Mouse (Mus musculus) subcutaneous adipose tissue, adult 2 months (tissue): ENCODE measurements around the gene Ccr6. TPM values are rescaled to one million over a fixed set of nuclear protein-coding genes. Genes with fewer than 3 reads are reported as not detected.

Experiments
- polyA plus RNA-seq: library from polyadenylated mRNA; depleted of rRNA; stranded (reverse); fragments of >200 nt; gene quantifications from 2 replicates; pipeline ENCODE4 v1.2.3, GENCODE M21; 2012; ENCODE audit warnings: low replicate concordance; rRNA removed

Gene Ccr6
- polyA plus RNA-seq, result 0.10 and 0.33 TPM in 2 replicates

DNA sequence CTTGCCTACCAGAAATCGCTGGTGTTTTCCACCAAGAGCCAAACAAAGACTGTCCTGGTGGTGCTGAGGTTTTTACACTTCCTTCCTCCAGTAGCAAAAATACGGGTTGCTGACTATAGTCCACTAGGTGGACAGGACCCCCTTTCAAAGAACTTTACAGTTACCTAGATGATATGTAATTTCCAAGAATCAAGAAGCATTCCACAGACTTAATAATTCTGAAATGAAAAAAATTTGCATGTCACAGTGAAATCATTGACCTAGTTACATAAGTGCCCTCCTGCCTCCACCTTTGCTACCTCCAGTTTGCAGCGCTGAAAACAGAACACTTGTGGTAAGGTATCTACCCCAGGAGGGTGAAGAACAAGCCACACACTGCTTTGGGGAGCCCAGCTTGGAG lies at the start of gene Ccr6:
Gene Ccr6 (plus strand): TSS at position 301 of the 400 bp plus-strand sequence.

GRCm38 (mm10) chr17:8282821-8283525 lies 47.1 kb downstream of the Ccr6 start, which contains the start of gene Mpc1:
TSS of gene Mpc1 (plus strand) at chr17:8282904.

Other genes starting within 250 kb of the Ccr6 start
- gene Gm49673, start 88.3 kb upstream of the Ccr6 start, polyA plus RNA-seq, result 0.17 TPM in 1 of 2 replicates, not detected in the other
- 32.9 and 70.7 TPM in 2 replicates for gene Rnaset2a, start 87.9 kb upstream of the Ccr6 start, polyA plus RNA-seq
- gene Fgfr1op, start 70.5 kb upstream of the Ccr6 start, polyA plus RNA-seq, result 3.3 and 3.7 TPM in 2 replicates
- gene Mpc1, start 46.9 kb downstream of the Ccr6 start, polyA plus RNA-seq, result 624 and 1,047 TPM in 2 replicates
- 62.6 and 71.7 TPM in 2 replicates for gene Sft2d1, start 75.1 kb downstream of the Ccr6 start, polyA plus RNA-seq
- 0.16 and 0.26 TPM in 2 replicates for gene Prr18, start 101.4 kb downstream of the Ccr6 start, polyA plus RNA-seq
- gene T2, start 119.9 kb downstream of the Ccr6 start, polyA plus RNA-seq, result 0.09 and 0.12 TPM in 2 replicates
- 0.67 TPM in 1 of 2 replicates, not detected in the other for gene T, start 198.4 kb downstream of the Ccr6 start, polyA plus RNA-seq